Mouse (Mus musculus) liver, postnatal 0 days (tissue): ENCODE measurements at regions not wholly inside any gene's neighbourhood (a gene's known extent, or its start where the extent isn't known, plus 50 kb on each side); places are given as distances from the start of the nearest gene placed in this dataset.

Source experiments
- CTCF ChIP-seq: sonication (generic); IDR thresholded peaks from 2 replicates; pipeline ENCODE4 v1.5.1; 2016; ENCODE audit warnings: antibody characterized with exemption, low read depth
- EP300 ChIP-seq: IDR thresholded peaks from 2 replicates; pipeline ENCODE4 v1.6.1; 2016; ENCODE audit warnings: antibody characterized with exemption, low read depth, mild to moderate bottlenecking

DNA sequence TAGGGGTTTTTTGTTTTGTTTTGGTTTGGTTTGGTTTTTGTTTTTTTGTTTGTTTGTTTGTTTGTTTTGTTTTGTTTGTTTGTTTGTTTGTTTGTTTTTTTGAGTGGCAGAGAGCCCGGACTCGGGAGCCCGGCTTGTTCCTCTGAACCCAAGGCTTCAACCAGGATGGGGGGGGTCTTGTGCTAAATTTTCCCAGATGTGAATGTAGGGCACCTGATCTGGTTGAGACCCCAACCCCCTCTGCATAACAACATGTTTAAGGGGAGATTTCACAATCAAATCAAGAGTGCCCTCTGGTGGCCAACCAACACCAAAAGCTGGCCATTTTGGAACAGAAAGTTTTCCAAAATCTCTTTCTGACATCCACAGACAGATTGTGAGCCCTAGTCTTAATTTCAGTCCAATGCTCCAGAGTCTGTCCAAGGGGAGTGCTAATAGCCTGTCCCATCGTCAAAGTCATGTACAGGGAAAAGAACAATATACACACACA is 99.2 kb downstream of the Aasdhppt start:
- 0 out of 2 replicates have a peak, but pooled peaks have one; percentile 17 for TF ChIP-seq CTCF
- no peak for TF ChIP-seq EP300
